Mouse (Mus musculus) ES-Bruce4 (cell line): ENCODE measurements around the gene Sppl2b.

Source experiments
- CTCF ChIP-seq: IDR thresholded peaks from one replicate; pipeline ENCODE4 v1.8.1; 2011; ENCODE audit warnings: low read depth, low read length
- POLR2A ChIP-seq: IDR thresholded peaks from one replicate; pipeline ENCODE4 v1.8.1; 2011; ENCODE audit warnings: low read length; ENCODE audit not compliant: insufficient read depth

DNA sequence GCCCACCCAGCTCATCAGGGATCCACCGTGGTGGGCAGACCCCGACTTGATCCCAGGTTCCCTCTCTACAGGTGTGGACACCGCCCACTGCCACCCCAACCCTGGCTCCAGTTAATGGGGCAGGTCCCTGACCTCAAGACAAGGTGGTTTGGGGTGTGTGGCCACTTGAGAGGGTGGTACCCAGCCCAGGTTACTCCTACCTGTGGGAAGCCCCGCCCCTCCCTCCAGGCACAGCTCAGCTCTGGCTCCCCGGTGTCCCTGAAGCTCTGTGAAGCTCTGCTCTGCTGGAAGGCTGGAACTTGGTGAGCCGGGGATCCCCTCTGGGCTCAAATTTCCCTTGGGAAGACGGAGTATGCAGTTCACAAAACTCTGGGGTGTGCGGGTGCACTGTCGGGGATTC is 16.5 kb downstream of the Sppl2b start, which contains the start of gene Tmprss9:
- TF ChIP-seq POLR2A = no peak
- TF ChIP-seq CTCF = no peak
